Mouse (Mus musculus) myocyte (in vitro differentiated cells): ENCODE measurements around the gene Ripor2. TPM values are rescaled to one million over a fixed set of nuclear protein-coding genes. Genes with fewer than 3 reads are reported as not detected.

Experiments used
- H3K27me3 ChIP-seq: one replicate; pipeline ENCODE4 v1.6.1; 2011; ENCODE audit not compliant: control insufficient read depth, insufficient read depth, insufficient read length
- H3K36me3 ChIP-seq: one replicate; pipeline ENCODE4 v1.6.1; 2011; ENCODE audit not compliant: control insufficient read depth, insufficient read depth
- H3K4me2 ChIP-seq: one replicate; pipeline ENCODE4 v1.6.1; 2011; ENCODE audit warnings: low read depth, control low read depth
- H3K4me3 ChIP-seq: one replicate; pipeline ENCODE4 v1.5.1; 2011; ENCODE audit warnings: mild to moderate bottlenecking, control low read depth, moderate library complexity
- H3K79me2 ChIP-seq: one replicate; pipeline ENCODE4 v1.6.1; 2011; ENCODE audit not compliant: control insufficient read depth, insufficient read depth
- H3ac ChIP-seq: one replicate; pipeline ENCODE4 v1.6.1; 2011; ENCODE audit not compliant: control insufficient read depth, insufficient read length
- CEBPB ChIP-seq: IDR thresholded peaks from 2 replicates; pipeline ENCODE4 v1.6.1; 2011; ENCODE audit warnings: mild to moderate bottlenecking, moderate library complexity; ENCODE audit not compliant: poor library complexity, insufficient read depth, severe bottlenecking
- E2F4 ChIP-seq: IDR thresholded peaks from one replicate; pipeline ENCODE4 v1.6.1; 2011; ENCODE audit warnings: mild to moderate bottlenecking, control low read depth, moderate library complexity; ENCODE audit not compliant: insufficient read depth
- MAX ChIP-seq: IDR thresholded peaks from one replicate; pipeline ENCODE4 v1.6.1; 2011; ENCODE audit warnings: low read depth, mild to moderate bottlenecking, control low read depth
- MYOD1 ChIP-seq, 3 experiments: IDR thresholded peaks; one replicate each; pipeline ENCODE4 v1.6.1; 2011; ENCODE audit warnings: control low read depth in 2 of 3, low read depth in 2 of 3, mild to moderate bottlenecking in 2 of 3, moderate library complexity in 1 of 3; ENCODE audit not compliant: insufficient read length in 2 of 3, control insufficient read depth in 1 of 3
- MYOG ChIP-seq, 3 experiments: IDR thresholded peaks; one replicate each; pipeline ENCODE4 v1.6.1; 2011; ENCODE audit warnings: control low read depth in 2 of 3, low read depth in 2 of 3, mild to moderate bottlenecking in 2 of 3; ENCODE audit not compliant: insufficient read length in 2 of 3, control insufficient read depth in 1 of 3, insufficient read depth in 1 of 3
- POLR2A ChIP-seq: IDR thresholded peaks from one replicate; pipeline ENCODE4 v1.6.1; 2011; ENCODE audit warnings: low read depth, mild to moderate bottlenecking, control low read depth, moderate library complexity; ENCODE audit not compliant: insufficient read length
- POLR2AphosphoS2 ChIP-seq: IDR thresholded peaks from one replicate; pipeline ENCODE4 v1.6.1; 2011; ENCODE audit warnings: low read depth, control low read depth; ENCODE audit not compliant: insufficient read length
- REST ChIP-seq: IDR thresholded peaks from one replicate; pipeline ENCODE4 v1.6.1; 2011; ENCODE audit warnings: mild to moderate bottlenecking, control low read depth, moderate library complexity; ENCODE audit not compliant: insufficient read depth, insufficient read length
- SRF ChIP-seq: IDR thresholded peaks from one replicate; pipeline ENCODE4 v1.6.1; 2011; ENCODE audit warnings: low read depth; ENCODE audit not compliant: control insufficient read depth, insufficient read length
- TCF12 ChIP-seq: IDR thresholded peaks from one replicate; pipeline ENCODE4 v1.6.1; 2011; ENCODE audit warnings: mild to moderate bottlenecking, control low read depth; ENCODE audit not compliant: poor library complexity, insufficient read depth, severe bottlenecking
- TCF3 ChIP-seq: IDR thresholded peaks from one replicate; pipeline ENCODE4 v1.6.1; 2011; ENCODE audit warnings: low read depth, control low read depth; ENCODE audit not compliant: insufficient read length
- USF1 ChIP-seq: IDR thresholded peaks from one replicate; pipeline ENCODE4 v1.6.1; 2011; ENCODE audit warnings: low read depth, mild to moderate bottlenecking, control low read depth, moderate library complexity
- polyA plus RNA-seq: library from polyadenylated mRNA; unstranded; fragments of >200 nt; fragmentation: generic; extraction: Trizol; gene quantifications from one replicate; pipeline ENCODE4 v1.2.1, GENCODE M21; 2012; ENCODE audit warnings: missing spikeins

The Ripor2 gene
- polyA plus RNA-seq, 1 experiment = 1.3 TPM

DNA sequence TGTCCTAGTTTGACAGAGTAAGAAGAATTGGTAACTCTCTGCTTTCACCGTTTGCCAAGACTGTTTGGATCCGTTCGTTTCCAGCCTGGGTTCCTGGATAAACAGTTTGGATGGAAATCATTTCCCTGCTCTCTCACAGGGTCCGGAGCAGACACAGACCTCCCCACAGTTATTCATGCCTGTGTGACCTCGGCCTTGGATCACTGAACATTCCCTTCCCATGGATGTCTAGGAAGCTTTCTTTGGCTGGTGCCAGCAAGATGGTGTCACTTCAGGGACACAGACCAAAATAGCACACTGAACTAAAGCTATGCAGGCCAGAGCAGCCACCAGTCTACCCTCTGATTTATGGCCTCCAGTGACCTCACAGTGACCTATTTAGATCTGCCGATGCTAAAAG lies 38.5 kb downstream of the Ripor2 start:
- Histone ChIP-seq H3K4me3 (no peak overlapping the region), H3K36me3 (no peaks in the 10 kb centered on the region), H3K79me2 (no peaks in the 10 kb centered on the region), H3K27me3 (no peaks in the 10 kb centered on the region), H3ac (no peak overlapping the region), H3K4me2 (peak overlapping the region; percentile 5)
- TF ChIP-seq MYOD1 (IDR thresholded peaks at IDR 0.05; ENCODE audit: control insufficient read depth in 1 of 3, insufficient read length in 2 of 3, low read depth in 2 of 3) (peak in 1 of 3 experiments; percentile 18), USF1 (no peak)

DNA sequence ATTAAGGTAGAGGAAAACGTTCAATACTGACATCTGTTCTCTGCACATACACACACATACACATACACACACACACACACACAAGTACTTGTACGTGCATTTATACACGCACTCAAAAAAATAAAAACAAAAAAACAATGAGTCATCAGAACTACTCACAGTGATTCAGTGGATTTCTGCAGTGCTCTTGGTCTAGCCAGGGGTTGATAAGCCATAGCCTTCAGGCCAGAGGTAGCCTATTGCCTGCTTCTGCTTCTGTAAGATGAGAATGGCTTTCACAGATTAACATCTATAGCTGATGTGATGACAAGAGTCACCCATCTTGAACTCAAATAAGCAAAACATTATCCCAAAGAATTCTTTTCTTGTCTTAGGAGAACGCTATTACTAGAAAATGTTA lies 41.6 kb downstream of the Ripor2 start:
- Histone ChIP-seq H3K4me3 (no peak overlapping the region), H3K79me2 (no peaks in the 10 kb centered on the region), H3K27me3 (no peaks in the 10 kb centered on the region), H3K36me3 (no peaks in the 10 kb centered on the region), H3K4me2 (no peak overlapping the region), H3ac (no peak overlapping the region)
- no peak for TF ChIP-seq POLR2AphosphoS2
- no peak for TF ChIP-seq CEBPB
- no peak for TF ChIP-seq REST
- no peak for TF ChIP-seq MAX
- TF ChIP-seq POLR2A = no peak
- no peak for TF ChIP-seq MYOD1 (IDR thresholded peaks at IDR 0.05; ENCODE audit: control insufficient read depth in 1 of 3, insufficient read length in 2 of 3, low read depth in 2 of 3)
- TF ChIP-seq TCF3 = no peak

DNA sequence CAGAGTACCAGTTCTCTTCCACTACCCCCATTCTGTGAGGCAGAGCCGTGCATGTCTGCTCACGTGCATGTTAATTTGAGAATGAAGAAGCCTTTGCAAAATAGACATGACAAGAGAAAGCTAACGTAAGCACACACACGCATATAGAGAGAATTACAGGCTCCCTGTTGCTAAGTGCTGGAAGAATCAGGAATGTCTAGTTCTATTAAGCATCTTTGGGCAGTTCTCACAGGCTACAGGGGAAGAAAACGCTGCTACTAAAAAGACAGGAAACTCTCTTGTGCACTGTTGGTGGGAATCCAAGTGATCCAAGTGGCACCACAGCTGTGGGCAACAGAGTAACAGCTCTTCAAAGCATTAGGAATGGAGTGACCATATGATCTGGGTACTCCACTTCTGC lies 43.1 kb downstream of the Ripor2 start:
- TF ChIP-seq MYOG (IDR thresholded peaks at IDR 0.05; ENCODE audit: control insufficient read depth in 1 of 3, insufficient read depth in 1 of 3, insufficient read length in 2 of 3, low read depth in 2 of 3) (no peak), TCF12 (no peak)
- H3K27me3 ChIP-seq = no peaks in the 10 kb centered on the region
- no peak overlapping the region for H3K4me3 ChIP-seq
- H3K4me2 ChIP-seq = no peak overlapping the region
- H3K36me3 ChIP-seq = no peaks in the 10 kb centered on the region
- no peak overlapping the region for H3ac ChIP-seq
- H3K79me2 ChIP-seq = no peaks in the 10 kb centered on the region

DNA sequence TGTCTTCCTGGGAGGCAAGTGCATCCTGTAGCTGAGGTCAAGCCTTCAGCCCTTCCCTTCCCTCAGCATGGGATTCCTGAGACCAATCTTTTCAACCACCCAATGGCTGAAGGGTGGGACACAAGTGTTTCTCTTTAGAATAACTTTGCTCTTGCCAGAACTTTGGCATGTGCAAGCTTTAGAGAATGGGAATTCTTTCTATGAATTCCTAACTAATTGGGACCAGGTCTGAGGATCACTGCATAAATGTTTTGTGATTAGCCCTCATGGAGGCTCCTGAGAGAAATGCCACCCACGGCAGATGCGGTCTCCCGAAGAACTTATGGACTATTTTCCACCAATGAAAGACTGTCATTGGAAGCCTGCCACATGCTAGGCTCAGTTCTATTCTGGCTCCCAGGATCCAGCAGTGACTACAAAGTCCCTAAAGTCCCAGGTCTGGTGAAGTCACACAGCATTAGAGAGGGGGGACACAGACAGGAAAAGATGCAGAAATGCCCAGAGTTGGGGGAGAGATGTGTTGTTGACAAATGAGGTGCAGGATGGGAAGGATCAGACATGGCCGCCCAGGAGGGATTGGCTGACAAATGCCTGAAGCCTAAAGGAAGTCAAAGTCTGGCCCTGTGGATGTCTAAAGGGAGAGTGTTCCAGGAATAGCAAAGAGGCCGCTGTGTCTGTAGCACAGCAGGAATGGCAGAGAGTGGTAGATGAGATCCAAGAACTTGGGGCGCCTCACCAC lies 44.9 kb downstream of the Ripor2 start:
- H3K4me2 ChIP-seq = no peak overlapping the region
- TF ChIP-seq SRF (no peak), POLR2A (no peak), MYOD1 (IDR thresholded peaks at IDR 0.05; ENCODE audit: control insufficient read depth in 1 of 3, insufficient read length in 2 of 3, low read depth in 2 of 3) (no peak), CEBPB (no peak), MAX (no peak), USF1 (no peak), REST (no peak), MYOG (IDR thresholded peaks at IDR 0.05; ENCODE audit: control insufficient read depth in 1 of 3, insufficient read depth in 1 of 3, insufficient read length in 2 of 3, low read depth in 2 of 3) (no peak), POLR2AphosphoS2 (no peak), TCF3 (no peak), TCF12 (no peak), E2F4 (no peak)
- H3K79me2 ChIP-seq = no peaks in the 10 kb centered on the region
- no peaks in the 10 kb centered on the region for H3K36me3 ChIP-seq
- H3K4me3 ChIP-seq = no peak overlapping the region
- no peaks in the 10 kb centered on the region for H3K27me3 ChIP-seq
- H3ac ChIP-seq = no peak overlapping the region

DNA sequence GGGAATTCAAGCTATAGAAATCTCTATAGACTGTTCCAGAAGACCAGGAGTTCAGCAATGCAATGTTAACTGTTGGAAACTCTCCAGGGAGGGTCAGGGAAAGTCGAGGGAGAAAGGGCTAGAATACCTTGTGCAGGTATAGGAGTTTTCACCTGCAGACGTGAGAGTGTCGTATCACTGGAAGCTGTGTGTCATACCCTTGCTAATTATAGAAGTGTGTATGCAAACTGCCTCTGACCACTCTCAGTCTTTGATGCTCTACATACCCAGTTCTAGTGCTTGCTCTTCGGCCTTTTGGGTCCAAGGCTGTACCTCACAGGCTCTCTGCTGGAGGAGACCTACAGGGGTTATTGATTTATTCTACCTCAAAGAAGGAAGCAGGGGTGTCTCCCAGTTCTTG lies 46.2 kb downstream of the Ripor2 start:
- Histone ChIP-seq H3K27me3 (no peaks in the 10 kb centered on the region), H3K36me3 (no peaks in the 10 kb centered on the region), H3K79me2 (no peaks in the 10 kb centered on the region), H3K4me2 (no peak overlapping the region), H3ac (no peak overlapping the region), H3K4me3 (no peak overlapping the region)
- TF ChIP-seq E2F4 (no peak), POLR2AphosphoS2 (no peak), REST (no peak), CEBPB (no peak), TCF12 (no peak), TCF3 (no peak), POLR2A (no peak), USF1 (no peak), MYOG (IDR thresholded peaks at IDR 0.05; ENCODE audit: control insufficient read depth in 1 of 3, insufficient read depth in 1 of 3, insufficient read length in 2 of 3, low read depth in 2 of 3) (no peak), MYOD1 (IDR thresholded peaks at IDR 0.05; ENCODE audit: control insufficient read depth in 1 of 3, insufficient read length in 2 of 3, low read depth in 2 of 3) (no peak), SRF (no peak), MAX (no peak)
